Comparison of ENCODE assay signal across 9 mouse cellular contexts in genomic region chr19:34612243-34613001, GRCm38 (mm10). TPM values are rescaled to one million over a fixed set of nuclear protein-coding genes. Genes with fewer than 3 reads are reported as not detected.
DNase-seq lines count a peak whose midpoint lies in the region; ATAC-seq and TF ChIP-seq lines count a peak whose summit lies in the region.
"Not testable (repeated sequence)": the region's sequence is repeated elsewhere in the genome, so short reads cannot be mapped to it uniquely, and the experiment has no call there.
"Had no signal": no experiment of that assay in that cellular context is flagged by ENCODE, and none has a peak within 500 bp of the region (broad histone marks: within the 10 kb centered on the region; RNA-seq: fewer than 3 reads in every experiment).

No protein-coding gene starts in this region.

- H3K9me3 ChIP-seq in liver, postnatal 0 days (ENCODE audit: low read length) = not testable (repeated sequence)

- DNase-seq in heart, adult 11 months = peak; percentile 21
- DNase-seq in liver, postnatal 0 days; spleen, adult 2 months (ENCODE audit: low read depth in 1 of 2, low spot score in 2 of 2): not testable (repeated sequence)

- not testable (repeated sequence) for H3K4me1 ChIP-seq in liver, postnatal 0 days (ENCODE audit: insufficient read depth); spleen, adult 2 months (ENCODE audit: control insufficient read depth, insufficient read depth, insufficient read length)

- H3K27me3 ChIP-seq in liver, postnatal 0 days (ENCODE audit: insufficient read depth, low read length); spleen, adult 2 months (ENCODE audit: control insufficient read depth, insufficient read depth, low read length): not testable (repeated sequence)

- TF ChIP-seq POLR2A in spleen, adult 2 months (IDR thresholded peaks at IDR 0.05; ENCODE audit: low read depth, low read length) = not testable (repeated sequence)

- not testable (repeated sequence) for TF ChIP-seq EP300 in liver, postnatal 0 days (IDR thresholded peaks at IDR 0.05; ENCODE audit: low read depth)

- not testable (repeated sequence) for H3K9ac ChIP-seq in liver, postnatal 0 days (replicated peaks)

- not testable (repeated sequence) for H3K4me3 ChIP-seq in liver, postnatal 0 days (ENCODE audit: low read depth, low read length); spleen, adult 2 months (ENCODE audit: extremely low read depth, insufficient read depth, insufficient read length)

- not testable (repeated sequence) for H3K4me2 ChIP-seq in liver, postnatal 0 days (ENCODE audit: low read depth, low read length)

- TF ChIP-seq CTCF in liver, postnatal 0 days (IDR thresholded peaks at IDR 0.05; ENCODE audit: low read depth); spleen, adult 2 months (IDR thresholded peaks at IDR 0.05; ENCODE audit: extremely low read depth, insufficient read depth, insufficient read length, insufficient replicate concordance): not testable (repeated sequence)

- not testable (repeated sequence) for H3K36me3 ChIP-seq in liver, postnatal 0 days (replicated peaks; ENCODE audit: insufficient read depth, low read length); spleen, adult 2 months (ENCODE audit: control insufficient read depth, insufficient read depth, low read length)

- H3K27ac ChIP-seq in liver, postnatal 0 days (ENCODE audit: low read depth) = not testable (repeated sequence)
- peak overlapping the region; percentile 27; the same call in 1 of the 2 replicates for H3K27ac ChIP-seq in spleen, adult 2 months (ENCODE audit: insufficient read depth, low read length)

- peak; percentile 72 for ATAC-seq in CD4-positive, CD25-positive, alpha-beta regulatory T cell, adult 4 months
- ATAC-seq in inflammation-experienced regulatory T-cells, adult 6 months = peak; percentile 72
- ATAC-seq in liver, postnatal 0 days = peak; percentile 48

- WGBS in liver, postnatal 0 days (ENCODE audit: insufficient replicate concordance) = 81% methylated on average over 5 of the region's 11 CpGs
- WGBS in spleen, adult 2 months = 74% methylated on average over 5 of the region's 11 CpGs

RNA-seq across cellular contexts. Expression of gene Ifit3b, which starts 4.7 kb away (rescaled TPM):
- 10 to 100 TPM in 1 of 2 experiments, 1 to 10 TPM in 1; 9.3 to 14.8 TPM for polyA plus RNA-seq in CD4-positive, CD25-positive, alpha-beta regulatory T cell, adult 4 months (2017; shearing (Covaris generic))
- 1 to 10 TPM; 4.1 to 6.7 (median 6.2) TPM for polyA plus RNA-seq in inflammation-experienced regulatory T-cells, adult 6 months (2017; shearing (Covaris generic))
- polyA plus RNA-seq in liver, postnatal 0 days (2015; fragmentation: Nextera tagmentation; extraction: Ambion mirVana) = 2.2 and 2.7 TPM in 2 replicates
- 0.68 and 0.70 TPM in 2 replicates for polyA plus RNA-seq in spleen, adult 2 months (2012; rRNA removed)
- polyA plus RNA-seq: C2C12; embryonic facial prominence, embryonic 10.5 days; embryonic facial prominence, embryonic 14.5 days; forebrain, embryonic 13.5 days had no signal

RNA-seq across cellular contexts. Expression of gene Ifit1bl1, which starts 10.7 kb away (rescaled TPM):
- polyA plus RNA-seq in CD4-positive, CD25-positive, alpha-beta regulatory T cell, adult 4 months (2017; shearing (Covaris generic)) = 100 to 1,000 TPM; 116 to 127 TPM
- 100 to 1,000 TPM in 1 of 3 experiments, 10 to 100 TPM in 2; 76.3 to 104 (median 82.1) TPM for polyA plus RNA-seq in inflammation-experienced regulatory T-cells, adult 6 months (2017; shearing (Covaris generic))
- polyA plus RNA-seq in liver, postnatal 0 days (2015; fragmentation: Nextera tagmentation; extraction: Ambion mirVana) = 0.75 TPM in 2 replicates
- polyA plus RNA-seq in spleen, adult 2 months (2012; rRNA removed) = 1.9 and 2.2 TPM in 2 replicates
- polyA plus RNA-seq: C2C12 had no signal

RNA-seq across cellular contexts. Expression of gene Ifit1bl2, which starts 28.1 kb away (rescaled TPM):
- polyA plus RNA-seq in CD4-positive, CD25-positive, alpha-beta regulatory T cell, adult 4 months (2017; shearing (Covaris generic)) = 1 to 10 TPM; 1.8 to 2.1 TPM
- 1 to 10 TPM; 1.1 to 1.3 (median 1.1) TPM for polyA plus RNA-seq in inflammation-experienced regulatory T-cells, adult 6 months (2017; shearing (Covaris generic))
- polyA plus RNA-seq in liver, postnatal 0 days (2015; fragmentation: Nextera tagmentation; extraction: Ambion mirVana) = 0.12 and 0.15 TPM in 2 replicates
- polyA plus RNA-seq in spleen, adult 2 months (2012; rRNA removed) = 0.05 and 0.11 TPM in 2 replicates
- polyA plus RNA-seq: C2C12 had no signal

RNA-seq across cellular contexts. Expression of gene Ifit1, which starts 28.2 kb away (rescaled TPM):
- 10 to 100 TPM; 60.3 to 70.1 TPM for polyA plus RNA-seq in CD4-positive, CD25-positive, alpha-beta regulatory T cell, adult 4 months (2017; shearing (Covaris generic))
- polyA plus RNA-seq in inflammation-experienced regulatory T-cells, adult 6 months (2017; shearing (Covaris generic)) = 10 to 100 TPM; 33.8 to 38.0 (median 34.8) TPM
- 6.6 and 8.4 TPM in 2 replicates for polyA plus RNA-seq in liver, postnatal 0 days (2015; fragmentation: Nextera tagmentation; extraction: Ambion mirVana)
- 2.0 and 2.4 TPM in 2 replicates for polyA plus RNA-seq in spleen, adult 2 months (2012; rRNA removed)

RNA-seq across cellular contexts. Expression of gene Ifit3, which starts 29.1 kb away (rescaled TPM):
- polyA plus RNA-seq in CD4-positive, CD25-positive, alpha-beta regulatory T cell, adult 4 months (2017; shearing (Covaris generic)) = 10 to 100 TPM; 47.4 to 70.7 TPM
- polyA plus RNA-seq in inflammation-experienced regulatory T-cells, adult 6 months (2017; shearing (Covaris generic)) = 10 to 100 TPM; 19.4 to 35.1 (median 26.7) TPM
- polyA plus RNA-seq in liver, postnatal 0 days (2015; fragmentation: Nextera tagmentation; extraction: Ambion mirVana) = 10.1 and 11.7 TPM in 2 replicates
- 2.8 and 3.3 TPM in 2 replicates for polyA plus RNA-seq in spleen, adult 2 months (2012; rRNA removed)

Comparison
In these comparisons a context has a peak if more than half of its experiments do, and no peak if none do; other contexts are left out.
1. RNA of gene Ifit1bl1, which starts 10.7 kb away (polyA plus RNA-seq): 116 to 127 TPM in CD4-positive, CD25-positive, alpha-beta regulatory T cell, adult 4 months and 76.3 to 104 TPM in inflammation-experienced regulatory T-cells, adult 6 months; 1.9 to 2.2 TPM in spleen, adult 2 months and 0.75 TPM in liver, postnatal 0 days; every median in the first group is over 10 times any median in the second.
2. Peak in every context shown above with its lines, with median percentiles within 50 percentile points of each other: ATAC-seq.